Mouse (Mus musculus) kidney, embryonic 14.5 days (tissue): ENCODE data around the gene P2ry2. TPM values are rescaled to one million over a fixed set of nuclear protein-coding genes. Genes with fewer than 3 reads are reported as not detected.
A peak's percentile ranks its signal among the peaks of the same experiment; 100 is the strongest.

Experiments used
- ATAC-seq: fragments of 200-750 bp; cut with Nextera tagmentation; 2 replicates; pipeline ENCODE4 v1.8.0; 2017; ENCODE audit warnings: moderate number of reproducible peaks, mild to moderate bottlenecking, moderate TSS enrichment, moderate library complexity; ENCODE audit not compliant: low FRiP score, low TSS enrichment
- H3K27ac ChIP-seq: fragments of 300-500 bp; sonication (generic); 2 replicates; pipeline ENCODE4 v1.5.1; 2014; ENCODE audit warnings: low read depth, mild to moderate bottlenecking, low read length, moderate library complexity, mixed read lengths
- H3K27me3 ChIP-seq: fragments of 300-500 bp; sonication (generic); 2 replicates; pipeline ENCODE4 v1.6.1; 2014; ENCODE audit warnings: mild to moderate bottlenecking, low read length; ENCODE audit not compliant: control insufficient read depth, insufficient read depth
- H3K36me3 ChIP-seq: fragments of 300-500 bp; sonication (generic); 2 replicates; pipeline ENCODE4 v1.6.1; 2014; ENCODE audit warnings: low read length, mixed read lengths; ENCODE audit not compliant: control insufficient read depth, insufficient read depth
- H3K4me1 ChIP-seq: fragments of 300-500 bp; sonication (generic); 2 replicates; pipeline ENCODE4 v1.6.1; 2014; ENCODE audit warnings: low read length, mixed read lengths; ENCODE audit not compliant: control insufficient read depth, insufficient read depth
- H3K4me2 ChIP-seq: fragments of 300-500 bp; sonication (generic); replicated peaks from 2 replicates; pipeline ENCODE4 v1.6.1; 2014; ENCODE audit warnings: low read depth, mild to moderate bottlenecking, low read length
- H3K4me3 ChIP-seq: fragments of 300-500 bp; sonication (generic); 2 replicates; pipeline ENCODE4 v1.5.1; 2014; ENCODE audit warnings: mild to moderate bottlenecking, low read length
- H3K9ac ChIP-seq: fragments of 300-500 bp; sonication (generic); 2 replicates; pipeline ENCODE4 v1.6.1; 2014; ENCODE audit warnings: low read depth, mild to moderate bottlenecking, low read length, moderate library complexity
- H3K9me3 ChIP-seq: fragments of 300-500 bp; sonication (generic); 2 replicates; pipeline ENCODE4 v1.6.1; 2016; ENCODE audit warnings: low read length; ENCODE audit not compliant: control insufficient read depth
- WGBS: fragments of 180-500 bp; shearing (Covaris S2); extraction: QIAGEN DNeasy Blood & Tissue Kit; methylation state at CpG from one replicate; pipeline ENCODE4 v1.1.7; 2014; 5-methylcytosine and 5-hydroxymethylcytosine counted together
- polyA plus RNA-seq: library from polyadenylated mRNA; unstranded; fragments of >200 nt; fragmentation: Nextera tagmentation; extraction: Ambion mirVana; gene quantifications from 2 replicates; pipeline ENCODE4 v1.2.1, GENCODE M21; 2014

P2ry2 gene
- polyA plus RNA-seq, 1 experiment from 2014 or later = 0.72 TPM

- H3K36me3 ChIP-seq = no peaks in the 10 kb centered on the region
- H3K27me3 ChIP-seq = peaks cover 26% of the 10 kb centered on the region
- peak; percentile 96 for ATAC-seq
- H3K4me2 ChIP-seq = peak overlapping the region; percentile 98
- no peaks in the 10 kb centered on the region for H3K9me3 ChIP-seq
- under 1% methylated on average over 53 of the region's 53 CpGs for WGBS
- H3K4me1 ChIP-seq = peaks cover 5% of the 10 kb centered on the region; the same call in 1 of the 2 replicates
- H3K9ac ChIP-seq = peak overlapping the region; percentile 62
- peak overlapping the region; percentile 53 for H3K4me3 ChIP-seq
- H3K27ac ChIP-seq = no peak overlapping the region
These were observed 842 bp downstream of the P2ry2 start for GRCm38 (mm10) chr7:101011681-101012367.

GRCm38 (mm10) chr7:101010741-101011140, 1.9 kb downstream of the P2ry2 start:
- Histone ChIP-seq H3K4me3 (no peak overlapping the region), H3K9me3 (no peaks in the 10 kb centered on the region), H3K27me3 (peaks cover 26% of the 10 kb centered on the region), H3K36me3 (no peaks in the 10 kb centered on the region), H3K4me1 (peaks cover 5% of the 10 kb centered on the region; the same call in 1 of the 2 replicates), H3K4me2 (no peak overlapping the region), H3K9ac (no peak overlapping the region), H3K27ac (no peak overlapping the region)
- WGBS = 60% methylated on average over 3 of the region's 3 CpGs
- no peak for ATAC-seq

- Histone ChIP-seq H3K4me3 (no peak overlapping the region), H3K36me3 (no peaks in the 10 kb centered on the region), H3K27ac (no peak overlapping the region), H3K9me3 (no peaks in the 10 kb centered on the region), H3K27me3 (peaks cover 8% of the 10 kb centered on the region; the same call in 1 of the 2 replicates), H3K4me2 (no peak overlapping the region), H3K9ac (no peak overlapping the region), H3K4me1 (peaks cover under 1% of the 10 kb centered on the region; the same call in 1 of the 2 replicates)
- ATAC-seq = no peak
- WGBS = 71% methylated on average over 2 of the region's 2 CpGs
These were observed 6.5 kb downstream of the P2ry2 start for GRCm38 (mm10) chr7:101006201-101006600.

- H3K36me3 ChIP-seq = no peaks in the 10 kb centered on the region
- no peaks in the 10 kb centered on the region for H3K27me3 ChIP-seq
- H3K4me3 ChIP-seq = no peak overlapping the region
- H3K4me1 ChIP-seq = no peaks in the 10 kb centered on the region
- no peaks in the 10 kb centered on the region for H3K9me3 ChIP-seq
- ATAC-seq = no peak
- H3K27ac ChIP-seq = no peak overlapping the region
- no peak overlapping the region for H3K9ac ChIP-seq
- WGBS = 58% methylated on average over 4 of the region's 4 CpGs
- H3K4me2 ChIP-seq = no peak overlapping the region
These were observed 7.5 kb downstream of the P2ry2 start for GRCm38 (mm10) chr7:101005119-101005518.

- Histone ChIP-seq H3K4me1 (no peaks in the 10 kb centered on the region), H3K4me3 (no peak overlapping the region), H3K36me3 (no peaks in the 10 kb centered on the region), H3K9me3 (no peaks in the 10 kb centered on the region), H3K4me2 (no peak overlapping the region), H3K9ac (no peak overlapping the region), H3K27me3 (no peaks in the 10 kb centered on the region), H3K27ac (no peak overlapping the region)
- WGBS = 69% methylated on average over 11 of the region's 11 CpGs
- ATAC-seq = no peak
These were observed 9.0 kb downstream of the P2ry2 start for GRCm38 (mm10) chr7:101003442-101004326.

- Histone ChIP-seq H3K4me3 (no peak overlapping the region), H3K27ac (no peak overlapping the region), H3K9ac (no peak overlapping the region), H3K27me3 (no peaks in the 10 kb centered on the region), H3K36me3 (no peaks in the 10 kb centered on the region), H3K4me2 (no peak overlapping the region), H3K9me3 (no peaks in the 10 kb centered on the region), H3K4me1 (no peaks in the 10 kb centered on the region)
- WGBS = 71% methylated on average over 6 of the region's 6 CpGs
- no peak for ATAC-seq
These were observed 10.4 kb downstream of the P2ry2 start for GRCm38 (mm10) chr7:101002274-101002673.

- H3K4me2 ChIP-seq = no peak overlapping the region
- ATAC-seq = no peak
- no peaks in the 10 kb centered on the region for H3K4me1 ChIP-seq
- H3K27me3 ChIP-seq = no peaks in the 10 kb centered on the region
- WGBS = 90% methylated on average over 5 of the region's 5 CpGs
- no peak overlapping the region for H3K9ac ChIP-seq
- no peak overlapping the region for H3K27ac ChIP-seq
- H3K9me3 ChIP-seq = no peaks in the 10 kb centered on the region
- no peak overlapping the region for H3K4me3 ChIP-seq
- H3K36me3 ChIP-seq = no peaks in the 10 kb centered on the region
These were observed 13.0 kb downstream of the P2ry2 start for GRCm38 (mm10) chr7:100999623-101000022.

GRCm38 (mm10) chr7:100998578-100998960, 14.1 kb downstream of the P2ry2 start:
- H3K4me1 ChIP-seq = no peaks in the 10 kb centered on the region
- H3K36me3 ChIP-seq = no peaks in the 10 kb centered on the region
- H3K9ac ChIP-seq = no peak overlapping the region
- no peak overlapping the region for H3K4me2 ChIP-seq
- no peaks in the 10 kb centered on the region for H3K9me3 ChIP-seq
- H3K4me3 ChIP-seq = no peak overlapping the region
- no peaks in the 10 kb centered on the region for H3K27me3 ChIP-seq
- H3K27ac ChIP-seq = no peak overlapping the region
- ATAC-seq = no peak
- 93% methylated on average over 24 of the region's 24 CpGs for WGBS
